Mouse (Mus musculus) spleen, adult 2 months (tissue): ENCODE results near the gene Stim2.

Source experiments
- CTCF ChIP-seq: fragments of 200-500 bp; IDR thresholded peaks from 2 replicates; pipeline ENCODE4 v1.5.1; 2011; ENCODE audit warnings: mild to moderate bottlenecking, inconsistent platforms; ENCODE audit not compliant: insufficient read depth, insufficient read length, insufficient replicate concordance; ENCODE audit errors: extremely low read depth
- POLR2A ChIP-seq: fragments of 200-500 bp; IDR thresholded peaks from 2 replicates; pipeline ENCODE4 v1.6.1; 2011; ENCODE audit warnings: low read depth, low read length, inconsistent platforms

DNA sequence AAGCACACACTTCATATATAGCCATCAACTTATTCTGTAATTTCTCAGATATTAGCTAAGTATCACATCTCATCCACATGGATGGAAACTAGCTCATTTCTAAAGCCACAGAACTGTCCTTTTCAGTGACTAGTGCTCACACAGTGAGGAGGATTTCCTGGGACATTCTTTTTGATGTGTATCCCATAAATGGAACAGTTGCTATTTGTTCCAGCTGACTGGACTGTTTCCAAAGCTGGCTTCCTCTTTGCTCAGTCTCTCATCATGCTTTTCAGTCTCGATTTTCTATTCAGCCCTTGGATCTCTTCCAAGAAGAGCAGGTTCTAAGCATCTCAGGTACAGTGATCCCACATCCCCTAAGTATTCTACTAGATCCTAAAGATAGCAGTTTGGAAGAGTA lies 75.0 kb downstream of the Stim2 start:
- TF ChIP-seq POLR2A (no peak), CTCF (no peak)
